Mouse (Mus musculus) liver, embryonic 14.5 days (tissue): ENCODE data around the gene Rbpms2.

ENCODE experiments used
- CTCF ChIP-seq: IDR thresholded peaks from 2 replicates; pipeline ENCODE4 v1.5.1; 2016; ENCODE audit warnings: antibody characterized with exemption, low read depth, control low read depth
- EP300 ChIP-seq: IDR thresholded peaks from 2 replicates; pipeline ENCODE4 v1.6.1; 2016; ENCODE audit warnings: antibody characterized with exemption, low read depth

DNA sequence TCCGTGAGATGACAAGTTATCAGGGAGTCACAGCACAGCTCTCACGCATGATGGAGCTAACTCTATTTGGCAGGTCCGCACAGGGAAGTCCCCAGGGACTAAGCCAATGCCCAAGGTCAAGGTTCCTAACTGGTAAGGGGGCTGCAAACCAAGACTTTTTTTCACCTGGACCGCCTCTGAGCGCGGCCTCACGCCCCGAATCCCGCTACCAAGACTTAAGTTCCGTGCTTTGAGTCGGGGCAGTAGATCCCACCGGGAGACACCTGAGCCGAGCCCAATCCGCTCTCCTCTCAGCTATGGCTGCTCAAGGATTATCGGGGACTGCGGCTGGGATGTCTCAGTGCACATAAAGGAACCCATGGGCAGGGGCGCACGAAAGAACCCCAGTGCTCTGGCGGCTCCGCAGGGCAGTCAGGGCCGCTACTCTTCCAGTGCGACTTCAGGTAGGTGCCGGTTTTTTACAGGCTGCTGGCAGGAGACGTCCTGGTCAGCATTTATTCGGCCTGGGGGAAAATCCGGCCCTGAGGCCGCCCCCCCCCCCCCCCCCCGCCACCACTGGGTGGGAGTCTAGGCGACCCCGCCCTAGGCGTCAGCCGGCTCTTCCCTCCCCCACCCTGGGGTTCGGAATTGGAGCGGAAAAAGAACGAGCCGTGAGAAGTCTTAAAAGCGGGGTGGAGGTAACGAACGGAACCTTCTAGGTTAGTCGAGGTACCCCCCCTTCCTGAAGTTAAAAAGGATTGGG, at the start of gene Rbpms2:
- no peak for TF ChIP-seq CTCF
- no peak for TF ChIP-seq EP300
